Mouse (Mus musculus) left cerebral cortex, postnatal 36 days (tissue): ENCODE results near the gene Gm33543. TPM values are rescaled to one million over a fixed set of nuclear protein-coding genes. Genes with fewer than 3 reads are reported as not detected.

Experiments used
- DNase-seq, 2 experiments: peaks; one replicate each; pipeline ENCODE4 v3.0.0; 2021 to 2022; ENCODE audit warnings: low spot score in 2 of 2, mixed read lengths in 1 of 2
- intact Hi-C: fragments of 180-260 bp; cut with DNase I; formaldehyde crosslinking; loops from one replicate; pipeline ENCODE4 v1.15.1; 2025
- total RNA-seq, 2 experiments: library from RNA; stranded (reverse); gene quantifications; 2 replicates each; pipeline ENCODE4 v1.2.3; 2021

Gene Gm33543
- under 1 TPM in 1 of 2 experiments, not detected in 1; 0.36 TPM for total RNA-seq

GRCm38 (mm10) chr10:95842789-95843637, at the start of gene Gm33543:
Gm33543 (minus strand) TSS chr10:95842930.
- no peak for DNase-seq
- intact Hi-C loops, result no loop called here

GRCm38 (mm10) chr10:95892132-95892531, 49.4 kb upstream of the Gm33543 start:
- no peak for DNase-seq
- intact Hi-C loops, result no loop called here

GRCm38 (mm10) chr10:95891214-95891960, 48.7 kb upstream of the Gm33543 start:
- no peak for DNase-seq
- intact Hi-C loops, result no loop called here

- DNase-seq, result no peak
- intact Hi-C loops, result no loop called here
Observed at GRCm38 (mm10) chr10:95883761-95884517, 41.2 kb upstream of the Gm33543 start.

GRCm38 (mm10) chr10:95882036-95882435, 39.3 kb upstream of the Gm33543 start:
- intact Hi-C loops, result no loop called here
- DNase-seq, result no peak

GRCm38 (mm10) chr10:95879983-95880934, 37.5 kb upstream of the Gm33543 start:
- intact Hi-C loops, result no loop called here

GRCm38 (mm10) chr10:95870782-95871181, 28.1 kb upstream of the Gm33543 start:
- intact Hi-C loops, result no loop called here
- no peak for DNase-seq

More at GRCm38 (mm10) chr10:95879983-95880934, 37.5 kb upstream of the Gm33543 start:
- DNase-seq, result no peak

- no peak for DNase-seq
- intact Hi-C loops, result no loop called here
Observed at GRCm38 (mm10) chr10:95868348-95868747, 25.6 kb upstream of the Gm33543 start.

GRCm38 (mm10) chr10:95867596-95867995, 24.9 kb upstream of the Gm33543 start:
- DNase-seq, result no peak
- intact Hi-C loops, result no loop called here

GRCm38 (mm10) chr10:95864349-95865124, 21.8 kb upstream of the Gm33543 start:
- no peak for DNase-seq
- intact Hi-C loops, result no loop called here

GRCm38 (mm10) chr10:95862664-95863063, 19.9 kb upstream of the Gm33543 start:
- intact Hi-C loops, result no loop called here
- no peak for DNase-seq

- DNase-seq, result no peak
- intact Hi-C loops, result loop anchor here (2.0 kb wide), 1 partner anchor 299 kb away; no protein-coding TSS in a partner anchor
Observed at GRCm38 (mm10) chr10:95858164-95858563, 15.4 kb upstream of the Gm33543 start.

- DNase-seq, result no peak
- intact Hi-C loops, result loop anchor here (2.0 kb wide), 1 partner anchor 303 kb away; no protein-coding TSS in a partner anchor
Observed at GRCm38 (mm10) chr10:95855411-95855810, 12.7 kb upstream of the Gm33543 start.

GRCm38 (mm10) chr10:95850504-95850903, 7.8 kb upstream of the Gm33543 start:
- intact Hi-C loops, result no loop called here
- no peak for DNase-seq

GRCm38 (mm10) chr10:95846739-95847138, 4.0 kb upstream of the Gm33543 start:
- intact Hi-C loops, result no loop called here
- DNase-seq, result no peak

GRCm38 (mm10) chr10:95846281-95846680, 3.6 kb upstream of the Gm33543 start:
- intact Hi-C loops, result no loop called here
- DNase-seq, result no peak

GRCm38 (mm10) chr10:95843878-95844277, 1.1 kb upstream of the Gm33543 start:
- intact Hi-C loops, result no loop called here
- no peak for DNase-seq

- no peak for DNase-seq
- intact Hi-C loops, result no loop called here
Observed at GRCm38 (mm10) chr10:95841241-95841640, 1.5 kb downstream of the Gm33543 start.
